8 mouse cellular contexts compared by ENCODE assay signal in the genomic region with DNA sequence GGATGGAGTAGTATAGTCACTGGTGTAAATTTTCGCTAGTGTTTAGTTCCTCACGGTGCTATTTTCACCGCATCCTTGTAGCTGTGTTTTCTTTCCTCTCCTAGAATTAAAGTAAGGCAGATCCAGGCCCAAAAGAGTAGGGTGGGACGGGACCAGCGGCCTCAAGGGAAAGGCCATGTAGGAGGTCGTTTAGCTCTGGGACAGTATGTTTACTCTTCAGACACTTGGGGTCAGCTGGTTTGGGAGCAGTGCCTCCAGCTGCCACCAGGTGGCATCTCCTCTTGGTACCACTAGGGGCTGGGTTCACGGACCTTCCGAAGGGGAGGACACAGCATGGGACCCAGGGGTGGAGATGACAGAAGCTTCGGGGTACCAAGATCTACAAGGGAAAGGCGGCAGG. TPM values are rescaled to one million over a fixed set of nuclear protein-coding genes. Genes with fewer than 3 reads are reported as not detected.
A peak's percentile ranks its signal among the peaks of the same experiment; 100 is the strongest.
DNase-seq lines count a peak whose midpoint lies in the region; ATAC-seq and TF ChIP-seq lines count a peak whose summit lies in the region.

No protein-coding gene starts in this region.

- H3K9ac ChIP-seq in heart, embryonic 12.5 days, result peak overlapping the region; percentile 76
- peak overlapping the region; percentile 93 for H3K9ac ChIP-seq in kidney, embryonic 16.5 days (replicated peaks; ENCODE audit: low read length)
- H3K9ac ChIP-seq in liver, embryonic 11.5 days (ENCODE audit: low read depth, low read length), result peak overlapping the region; percentile 77
- peak overlapping the region; percentile 61 for H3K9ac ChIP-seq in stomach, embryonic 14.5 days (replicated peaks; ENCODE audit: low read depth, low read length)

- peaks cover 7% of the 10 kb centered on the region; the same call in 1 of the 2 replicates for H3K9me3 ChIP-seq in erythroblast, embryonic 14.5 days (ENCODE audit: control insufficient read depth, low read length)
- no peaks in the 10 kb centered on the region for H3K9me3 ChIP-seq in heart, embryonic 12.5 days (replicated peaks)
- H3K9me3 ChIP-seq in kidney, embryonic 16.5 days (ENCODE audit: low read length), result no peaks in the 10 kb centered on the region
- no peaks in the 10 kb centered on the region for H3K9me3 ChIP-seq in liver, embryonic 11.5 days (ENCODE audit: control insufficient read depth, low read length)
- no peaks in the 10 kb centered on the region for H3K9me3 ChIP-seq in stomach, embryonic 14.5 days (ENCODE audit: control insufficient read depth, low read depth, low read length)

- H3K4me3 ChIP-seq in C2C12 (ENCODE audit: insufficient read depth, poor library complexity, severe bottlenecking), result peak overlapping the region; percentile 53
- H3K4me3 ChIP-seq in erythroblast, embryonic 14.5 days (replicated peaks), result peak overlapping the region; percentile 66
- peak overlapping the region; percentile 68 for H3K4me3 ChIP-seq in heart, embryonic 12.5 days
- peak overlapping the region; percentile 83 for H3K4me3 ChIP-seq in kidney, embryonic 16.5 days (ENCODE audit: low read length)
- H3K4me3 ChIP-seq in liver, embryonic 11.5 days (ENCODE audit: low read depth, low read length), result peak overlapping the region; percentile 72
- peak overlapping the region; percentile 57 for H3K4me3 ChIP-seq in stomach, embryonic 14.5 days (ENCODE audit: low read depth, low read length)

- H3K36me3 ChIP-seq in C2C12 (ENCODE audit: control insufficient read depth, insufficient read depth), result peaks cover 34% of the 10 kb centered on the region
- peaks cover 56% of the 10 kb centered on the region for H3K36me3 ChIP-seq in erythroblast, embryonic 14.5 days (ENCODE audit: control insufficient read depth)
- peaks cover 38% of the 10 kb centered on the region for H3K36me3 ChIP-seq in heart, embryonic 12.5 days
- H3K36me3 ChIP-seq in kidney, embryonic 16.5 days (ENCODE audit: insufficient read depth, low read length), result peaks cover 19% of the 10 kb centered on the region
- peaks cover 27% of the 10 kb centered on the region for H3K36me3 ChIP-seq in liver, embryonic 11.5 days (ENCODE audit: control insufficient read depth, insufficient read depth, low read length)
- peaks cover 22% of the 10 kb centered on the region; the same call in 1 of the 2 replicates for H3K36me3 ChIP-seq in stomach, embryonic 14.5 days (ENCODE audit: control insufficient read depth, insufficient read depth, low read length)

- H3K27ac ChIP-seq in heart, embryonic 12.5 days (ENCODE audit: poor library complexity, severe bottlenecking), result peak overlapping the region; percentile 83
- H3K27ac ChIP-seq in kidney, embryonic 16.5 days (ENCODE audit: low read length), result peak overlapping the region; percentile 94
- peak overlapping the region; percentile 79 for H3K27ac ChIP-seq in liver, embryonic 11.5 days (ENCODE audit: low read depth, low read length)
- peak overlapping the region; percentile 86 for H3K27ac ChIP-seq in stomach, embryonic 14.5 days (ENCODE audit: low read length)

- H3K4me2 ChIP-seq in heart, embryonic 12.5 days, result peak overlapping the region; percentile 78
- peak overlapping the region; percentile 86 for H3K4me2 ChIP-seq in kidney, embryonic 16.5 days (replicated peaks; ENCODE audit: low read depth, low read length)
- peak overlapping the region; percentile 79 for H3K4me2 ChIP-seq in liver, embryonic 11.5 days
- H3K4me2 ChIP-seq in stomach, embryonic 14.5 days (replicated peaks; ENCODE audit: low read depth, low read length), result peak overlapping the region; percentile 82

- H3K79me2 ChIP-seq in C2C12 (ENCODE audit: control insufficient read depth, insufficient read depth), result peaks cover 56% of the 10 kb centered on the region

- peak; percentile 75 for ATAC-seq in heart, embryonic 12.5 days (ENCODE audit: insufficient number of reproducible peaks, low FRiP score)
- ATAC-seq in kidney, embryonic 16.5 days (ENCODE audit: low FRiP score, low TSS enrichment), result peak; percentile 57; the same call in 1 of the 2 replicates
- peak; percentile 66 for ATAC-seq in liver, embryonic 11.5 days (replicated peaks; ENCODE audit: low FRiP score)
- peak; percentile 60 for ATAC-seq in stomach, embryonic 14.5 days (ENCODE audit: insufficient number of reproducible peaks, insufficient read depth, low FRiP score, low read depth)

- peak overlapping the region; percentile 49 for H3ac ChIP-seq in C2C12 (ENCODE audit: control insufficient read depth, insufficient read length, low read depth)

- DNase-seq in brain, embryonic 14.5 days (ENCODE audit: low read depth), result peak; percentile 81
- peak; percentile 71 for DNase-seq in liver, embryonic 11.5 days (ENCODE audit: low spot score)
- DNase-seq in naive thymus-derived CD4-positive, alpha-beta T cell, adult 2 months (ENCODE audit: low read depth), result peak; percentile 85

- H3K79me3 ChIP-seq in C2C12 (ENCODE audit: low read depth), result peaks cover 6% of the 10 kb centered on the region

- peak; percentile 73 for TF ChIP-seq CTCF in C2C12 (IDR thresholded peaks at IDR 0.05; ENCODE audit: control insufficient read depth, insufficient read depth, insufficient read length)
- peak; percentile 92 for TF ChIP-seq CTCF in brain, embryonic 14.5 days (IDR thresholded peaks at IDR 0.05; ENCODE audit: borderline replicate concordance, extremely low read depth, insufficient read depth, insufficient read length)

- TF ChIP-seq POLR2A in brain, embryonic 14.5 days (IDR thresholded peaks at IDR 0.05; ENCODE audit: borderline replicate concordance, extremely low read depth, insufficient read depth, insufficient read length, poor library complexity, severe bottlenecking), result no peak

- H3K4me1 ChIP-seq in erythroblast, embryonic 14.5 days (ENCODE audit: control insufficient read depth), result peaks cover 71% of the 10 kb centered on the region
- H3K4me1 ChIP-seq in heart, embryonic 12.5 days (replicated peaks), result peaks cover 39% of the 10 kb centered on the region
- H3K4me1 ChIP-seq in kidney, embryonic 16.5 days (ENCODE audit: insufficient read depth, low read length), result peaks cover 44% of the 10 kb centered on the region
- H3K4me1 ChIP-seq in liver, embryonic 11.5 days (replicated peaks; ENCODE audit: control insufficient read depth, insufficient read depth, low read length), result peaks cover 37% of the 10 kb centered on the region
- peaks cover 41% of the 10 kb centered on the region for H3K4me1 ChIP-seq in stomach, embryonic 14.5 days (ENCODE audit: control insufficient read depth, insufficient read depth, low read length)

- no peaks in the 10 kb centered on the region for H3K27me3 ChIP-seq in C2C12 (ENCODE audit: control insufficient read depth, insufficient read depth, insufficient read length)
- H3K27me3 ChIP-seq in erythroblast, embryonic 14.5 days (ENCODE audit: control insufficient read depth), result no peaks in the 10 kb centered on the region
- no peaks in the 10 kb centered on the region for H3K27me3 ChIP-seq in heart, embryonic 12.5 days (replicated peaks)
- no peaks in the 10 kb centered on the region for H3K27me3 ChIP-seq in kidney, embryonic 16.5 days (ENCODE audit: insufficient read depth, low read length)
- H3K27me3 ChIP-seq in liver, embryonic 11.5 days (replicated peaks; ENCODE audit: control insufficient read depth, insufficient read depth, low read length), result no peaks in the 10 kb centered on the region
- no peaks in the 10 kb centered on the region for H3K27me3 ChIP-seq in stomach, embryonic 14.5 days (ENCODE audit: control insufficient read depth, insufficient read depth, low read length)

- WGBS in heart, embryonic 12.5 days, result under 1% methylated on average over 10 of the region's 10 CpGs
- WGBS in kidney, embryonic 16.5 days, result 2% methylated on average over 10 of the region's 10 CpGs
- 1% methylated on average over 10 of the region's 10 CpGs for WGBS in liver, embryonic 11.5 days
- 2% methylated on average over 10 of the region's 10 CpGs for WGBS in stomach, embryonic 14.5 days

RNA-seq across cellular contexts. Expression of gene Cldn15, which starts 3.9 kb away (rescaled TPM):
- 5.1 TPM for polyA plus RNA-seq in C2C12 (2012; fragmentation: generic; extraction: Trizol)
- polyA plus RNA-seq in brain, embryonic 14.5 days (2012; rRNA removed), result 0.53 and 0.63 TPM in 2 replicates
- polyA plus RNA-seq in erythroblast, embryonic 14.5 days (2012), result 0.03 and 0.04 TPM in 2 replicates
- polyA plus RNA-seq in heart, embryonic 12.5 days (2016; fragmentation: Nextera tagmentation; extraction: Ambion mirVana), result 1.9 and 2.1 TPM in 2 replicates
- polyA plus RNA-seq in kidney, embryonic 16.5 days (2015; fragmentation: Nextera tagmentation; extraction: Ambion mirVana), result 4.0 and 4.9 TPM in 2 replicates
- polyA plus RNA-seq in liver, embryonic 11.5 days (2014; fragmentation: Nextera tagmentation; extraction: Ambion mirVana), result 2.5 and 2.8 TPM in 2 replicates
- 6.7 TPM in 2 replicates for polyA plus RNA-seq in stomach, embryonic 14.5 days (2014; fragmentation: Nextera tagmentation; extraction: Ambion mirVana)

RNA-seq across cellular contexts. Expression of gene Fis1, which starts 9.4 kb away (rescaled TPM):
- 311 TPM for polyA plus RNA-seq in C2C12 (2012; fragmentation: generic; extraction: Trizol)
- polyA plus RNA-seq in brain, embryonic 14.5 days (2012; rRNA removed), result 316 and 348 TPM in 2 replicates
- 325 and 364 TPM in 2 replicates for polyA plus RNA-seq in erythroblast, embryonic 14.5 days (2012)
- polyA plus RNA-seq in heart, embryonic 12.5 days (2016; fragmentation: Nextera tagmentation; extraction: Ambion mirVana), result 245 and 251 TPM in 2 replicates
- polyA plus RNA-seq in kidney, embryonic 16.5 days (2015; fragmentation: Nextera tagmentation; extraction: Ambion mirVana), result 291 and 296 TPM in 2 replicates
- 241 and 251 TPM in 2 replicates for polyA plus RNA-seq in liver, embryonic 11.5 days (2014; fragmentation: Nextera tagmentation; extraction: Ambion mirVana)
- 283 and 304 TPM in 2 replicates for polyA plus RNA-seq in stomach, embryonic 14.5 days (2014; fragmentation: Nextera tagmentation; extraction: Ambion mirVana)

RNA-seq across cellular contexts. Expression of gene Plod3, which starts 24.3 kb away (rescaled TPM):
- 140 TPM for polyA plus RNA-seq in C2C12 (2012; fragmentation: generic; extraction: Trizol)
- polyA plus RNA-seq in brain, embryonic 14.5 days (2012; rRNA removed), result 75.0 and 81.7 TPM in 2 replicates
- polyA plus RNA-seq in erythroblast, embryonic 14.5 days (2012), result 1.8 and 3.6 TPM in 2 replicates
- 42.7 and 48.6 TPM in 2 replicates for polyA plus RNA-seq in heart, embryonic 12.5 days (2016; fragmentation: Nextera tagmentation; extraction: Ambion mirVana)
- polyA plus RNA-seq in kidney, embryonic 16.5 days (2015; fragmentation: Nextera tagmentation; extraction: Ambion mirVana), result 59.7 and 64.4 TPM in 2 replicates
- polyA plus RNA-seq in liver, embryonic 11.5 days (2014; fragmentation: Nextera tagmentation; extraction: Ambion mirVana), result 28.7 and 29.2 TPM in 2 replicates
- polyA plus RNA-seq in stomach, embryonic 14.5 days (2014; fragmentation: Nextera tagmentation; extraction: Ambion mirVana), result 40.1 and 41.5 TPM in 2 replicates

RNA-seq across cellular contexts. Expression of gene Znhit1, which starts 25.3 kb away (rescaled TPM):
- 101 TPM for polyA plus RNA-seq in C2C12 (2012; fragmentation: generic; extraction: Trizol)
- 89.0 and 104 TPM in 2 replicates for polyA plus RNA-seq in brain, embryonic 14.5 days (2012; rRNA removed)
- 55.9 and 77.3 TPM in 2 replicates for polyA plus RNA-seq in erythroblast, embryonic 14.5 days (2012)
- 74.4 and 78.1 TPM in 2 replicates for polyA plus RNA-seq in heart, embryonic 12.5 days (2016; fragmentation: Nextera tagmentation; extraction: Ambion mirVana)
- 90.5 and 97.7 TPM in 2 replicates for polyA plus RNA-seq in kidney, embryonic 16.5 days (2015; fragmentation: Nextera tagmentation; extraction: Ambion mirVana)
- 93.8 and 97.2 TPM in 2 replicates for polyA plus RNA-seq in liver, embryonic 11.5 days (2014; fragmentation: Nextera tagmentation; extraction: Ambion mirVana)
- 101 and 108 TPM in 2 replicates for polyA plus RNA-seq in stomach, embryonic 14.5 days (2014; fragmentation: Nextera tagmentation; extraction: Ambion mirVana)

RNA-seq across cellular contexts. Expression of gene Ift22, which starts 54.6 kb away (rescaled TPM):
- polyA plus RNA-seq in C2C12 (2012; fragmentation: generic; extraction: Trizol), result 21.6 TPM
- 56.2 and 58.2 TPM in 2 replicates for polyA plus RNA-seq in brain, embryonic 14.5 days (2012; rRNA removed)
- 0.02 and 0.24 TPM in 2 replicates for polyA plus RNA-seq in erythroblast, embryonic 14.5 days (2012)
- polyA plus RNA-seq in heart, embryonic 12.5 days (2016; fragmentation: Nextera tagmentation; extraction: Ambion mirVana), result 36.9 and 40.9 TPM in 2 replicates
- 87.8 and 88.1 TPM in 2 replicates for polyA plus RNA-seq in kidney, embryonic 16.5 days (2015; fragmentation: Nextera tagmentation; extraction: Ambion mirVana)
- polyA plus RNA-seq in liver, embryonic 11.5 days (2014; fragmentation: Nextera tagmentation; extraction: Ambion mirVana), result 28.5 and 32.4 TPM in 2 replicates
- polyA plus RNA-seq in stomach, embryonic 14.5 days (2014; fragmentation: Nextera tagmentation; extraction: Ambion mirVana), result 65.9 and 75.1 TPM in 2 replicates

Comparison
In these comparisons a context has a peak if more than half of its experiments do, and no peak if none do; other contexts are left out.
1. Peak in every context shown above with its lines: DNase-seq, ATAC-seq, H3K4me3 ChIP-seq and H3K27ac ChIP-seq.